Mouse (Mus musculus) megakaryocyte progenitor cell, adult 5-6 weeks (primary cell): ENCODE results near the gene Gm5592. TPM values are rescaled to one million over a fixed set of nuclear protein-coding genes. Genes with fewer than 3 reads are reported as not detected.
"Not testable (repeated sequence)": the region's sequence is repeated elsewhere in the genome, so short reads cannot be mapped to it uniquely, and the experiment has no call there.

ENCODE experiments used
- ATAC-seq: replicated peaks from 2 replicates; pipeline ENCODE4 v1.8.0; 2016; ENCODE audit warnings: mild to moderate bottlenecking, moderate TSS enrichment, inconsistent platforms; ENCODE audit not compliant: poor library complexity
- total RNA-seq, 2 experiments: library from RNA; stranded (forward) in 1 of 2; stranded (reverse) in 1 of 2; fragments of 157-497, 149-512 nt in 1 of 2; fragments of 200-1000 nt in 1 of 2; gene quantifications; 2 replicates each; pipeline versions ENCODE4 v1.2.3 to v1.2.4; 2015 to 2017

Gm5592 gene
- total RNA-seq (2015) (not detected in 2 replicates), total RNA-seq (2017) (not detected in 2 replicates)

- not testable (repeated sequence) for ATAC-seq
These were observed at the start of gene Gm5592 for GRCm38 (mm10) chr7:41153541-41153940. Gm5592 (plus strand) TSS chr7:41153841.

- not testable (repeated sequence) for ATAC-seq
These were observed 2.2 kb downstream of the Gm5592 start for GRCm38 (mm10) chr7:41155806-41156205.

- ATAC-seq = not testable (repeated sequence)
These were observed 4.2 kb downstream of the Gm5592 start for GRCm38 (mm10) chr7:41157879-41158278.

- ATAC-seq = not testable (repeated sequence)
These were observed 4.9 kb downstream of the Gm5592 start for GRCm38 (mm10) chr7:41158562-41158961.

GRCm38 (mm10) chr7:41193671-41194070 is 40.0 kb downstream of the Gm5592 start:
- ATAC-seq = no peak

Other genes starting within 250 kb of the Gm5592 start
- gene 4930433I11Rik, start 166.3 kb upstream of the Gm5592 start, total RNA-seq (2015) = not detected in 2 replicates
- gene 4930433I11Rik, start 166.3 kb upstream of the Gm5592 start, total RNA-seq (2017) = not detected in 2 replicates
- gene Gm4884, start 121.1 kb upstream of the Gm5592 start, total RNA-seq (2015) = not detected in 2 replicates
- gene Gm4884, start 121.1 kb upstream of the Gm5592 start, total RNA-seq (2017) = not detected in 2 replicates
- gene AI987944, start 239.5 kb downstream of the Gm5592 start, total RNA-seq (2015) = 19.7 and 20.5 TPM in 2 replicates
- gene AI987944, start 239.5 kb downstream of the Gm5592 start, total RNA-seq (2017) = 19.5 and 21.9 TPM in 2 replicates